Mouse (Mus musculus): Measurements from ENCODE around the gene Fgfr2. TPM values are rescaled to one million over a fixed set of nuclear protein-coding genes. Genes with fewer than 3 reads are reported as not detected.
A peak's percentile ranks its signal among the peaks of the same experiment; 100 is the strongest.

Fgfr2 gene
- polyA plus RNA-seq, 1 experiment = 12.0 TPM

GRCm38 (mm10) chr7:130719931-130720598, 2403.1 kb downstream of the Fgfr2 start:
- H3K27ac ChIP-seq (replicated peaks; ENCODE audit: low read depth, low read length) = peak overlapping the region; percentile 62
- no peak overlapping the region for H3K4me3 ChIP-seq (ENCODE audit: insufficient read depth, low read depth, low read length)
- peaks cover 2% of the 10 kb centered on the region; the same call in 1 of the 2 replicates for H3K4me1 ChIP-seq (ENCODE audit: control insufficient read depth, insufficient read depth, insufficient read length, low read length)

GRCm38 (mm10) chr7:130716989-130717388, 2406.2 kb downstream of the Fgfr2 start:
- H3K27ac ChIP-seq (replicated peaks; ENCODE audit: low read depth, low read length) = no peak overlapping the region
- no peak overlapping the region for H3K4me3 ChIP-seq (ENCODE audit: insufficient read depth, low read depth, low read length)
- peaks cover 2% of the 10 kb centered on the region; the same call in 1 of the 2 replicates for H3K4me1 ChIP-seq (ENCODE audit: control insufficient read depth, insufficient read depth, insufficient read length, low read length)

- H3K27ac ChIP-seq (replicated peaks; ENCODE audit: low read depth, low read length) = no peak overlapping the region
- no peak overlapping the region for H3K4me3 ChIP-seq (ENCODE audit: insufficient read depth, low read depth, low read length)
- peaks cover 2% of the 10 kb centered on the region; the same call in 1 of the 2 replicates for H3K4me1 ChIP-seq (ENCODE audit: control insufficient read depth, insufficient read depth, insufficient read length, low read length)
These were observed 2406.8 kb downstream of the Fgfr2 start for GRCm38 (mm10) chr7:130716341-130716740.

DNA sequence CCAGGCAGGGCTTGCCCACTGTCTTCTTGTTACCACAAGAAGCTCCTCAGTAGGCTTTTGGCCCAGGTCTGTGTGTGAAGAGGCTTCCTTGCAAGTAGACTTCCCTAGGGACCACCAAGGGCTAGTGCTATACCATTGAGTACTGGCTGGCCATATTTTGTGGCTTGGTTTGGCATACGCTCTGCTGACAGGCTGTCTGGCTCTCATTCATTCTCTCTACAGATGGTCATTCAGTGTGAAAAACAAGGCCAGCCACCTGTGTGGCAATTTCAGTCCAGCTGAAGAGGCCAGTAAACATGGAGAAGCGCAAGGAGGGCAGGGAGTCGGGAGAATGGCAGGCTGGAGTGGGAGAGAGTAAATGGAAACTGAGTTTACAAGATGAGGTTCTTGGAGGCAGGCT, 2407.7 kb downstream of the Fgfr2 start:
- Histone ChIP-seq H3K4me3 (ENCODE audit: insufficient read depth, low read depth, low read length) (no peak overlapping the region), H3K4me1 (ENCODE audit: control insufficient read depth, insufficient read depth, insufficient read length, low read length) (no peaks in the 10 kb centered on the region), H3K27ac (replicated peaks; ENCODE audit: low read depth, low read length) (no peak overlapping the region)

- Histone ChIP-seq H3K4me3 (ENCODE audit: insufficient read depth, low read depth, low read length) (no peak overlapping the region), H3K4me1 (ENCODE audit: control insufficient read depth, insufficient read depth, insufficient read length, low read length) (no peaks in the 10 kb centered on the region; the same call in 1 of the 2 replicates), H3K27ac (replicated peaks; ENCODE audit: low read depth, low read length) (no peak overlapping the region)
These were observed 2409.8 kb downstream of the Fgfr2 start for GRCm38 (mm10) chr7:130713319-130713718.

DNA sequence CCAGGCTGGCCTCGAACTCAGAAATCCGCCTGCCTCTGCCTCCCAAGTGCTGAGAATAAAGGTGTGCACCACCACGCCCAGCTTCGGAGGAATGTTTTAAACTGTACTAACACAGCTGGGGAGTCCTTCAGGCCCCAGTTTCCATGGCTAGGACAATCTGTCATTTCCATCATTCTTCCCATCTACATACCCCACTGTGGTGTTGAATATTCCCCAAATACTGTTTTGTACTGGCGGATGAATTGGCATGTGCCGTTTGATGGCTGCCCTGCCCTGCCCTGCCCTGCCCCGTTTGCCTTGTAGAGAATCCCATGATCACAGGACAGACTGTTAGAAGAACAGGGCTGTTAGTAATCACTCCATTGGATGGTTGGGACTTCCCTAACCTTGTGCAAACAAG, 2411.3 kb downstream of the Fgfr2 start:
- H3K4me1 ChIP-seq (ENCODE audit: control insufficient read depth, insufficient read depth, insufficient read length, low read length) = no peaks in the 10 kb centered on the region; the same call in 1 of the 2 replicates
- no peak overlapping the region for H3K4me3 ChIP-seq (ENCODE audit: insufficient read depth, low read depth, low read length)
- H3K27ac ChIP-seq (replicated peaks; ENCODE audit: low read depth, low read length) = no peak overlapping the region

GRCm38 (mm10) chr7:130709372-130710274, 2413.5 kb downstream of the Fgfr2 start:
- Histone ChIP-seq H3K4me1 (ENCODE audit: control insufficient read depth, insufficient read depth, insufficient read length, low read length) (no peaks in the 10 kb centered on the region; the same call in 1 of the 2 replicates), H3K4me3 (ENCODE audit: insufficient read depth, low read depth, low read length) (no peak overlapping the region), H3K27ac (replicated peaks; ENCODE audit: low read depth, low read length) (no peak overlapping the region)

DNA sequence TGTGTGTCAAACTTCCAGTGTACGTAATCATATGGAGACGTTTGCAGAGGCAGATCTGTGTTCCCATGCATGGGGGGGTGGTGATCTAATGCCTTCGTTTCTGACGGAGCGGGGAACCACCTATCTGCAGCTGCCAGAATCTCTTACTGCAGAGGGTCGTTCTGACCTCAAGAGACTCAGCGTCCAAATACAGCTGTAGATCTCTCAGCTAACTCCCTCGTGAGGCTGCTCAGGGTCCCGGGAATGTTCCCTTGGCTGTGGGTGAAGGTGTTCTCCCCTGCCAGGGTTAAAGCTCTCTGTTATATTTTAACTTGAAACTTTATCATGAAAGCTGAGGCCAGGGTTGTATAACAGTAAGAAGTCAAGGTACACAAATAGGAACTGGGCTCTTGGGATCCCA, 2414.2 kb downstream of the Fgfr2 start:
- Histone ChIP-seq H3K4me3 (ENCODE audit: insufficient read depth, low read depth, low read length) (no peak overlapping the region), H3K27ac (replicated peaks; ENCODE audit: low read depth, low read length) (no peak overlapping the region), H3K4me1 (ENCODE audit: control insufficient read depth, insufficient read depth, insufficient read length, low read length) (no peaks in the 10 kb centered on the region; the same call in 1 of the 2 replicates)

GRCm38 (mm10) chr7:130705230-130705629, 2417.9 kb downstream of the Fgfr2 start:
- Histone ChIP-seq H3K4me1 (ENCODE audit: control insufficient read depth, insufficient read depth, insufficient read length, low read length) (no peaks in the 10 kb centered on the region; the same call in 1 of the 2 replicates), H3K27ac (replicated peaks; ENCODE audit: low read depth, low read length) (no peak overlapping the region), H3K4me3 (ENCODE audit: insufficient read depth, low read depth, low read length) (no peak overlapping the region)

DNA sequence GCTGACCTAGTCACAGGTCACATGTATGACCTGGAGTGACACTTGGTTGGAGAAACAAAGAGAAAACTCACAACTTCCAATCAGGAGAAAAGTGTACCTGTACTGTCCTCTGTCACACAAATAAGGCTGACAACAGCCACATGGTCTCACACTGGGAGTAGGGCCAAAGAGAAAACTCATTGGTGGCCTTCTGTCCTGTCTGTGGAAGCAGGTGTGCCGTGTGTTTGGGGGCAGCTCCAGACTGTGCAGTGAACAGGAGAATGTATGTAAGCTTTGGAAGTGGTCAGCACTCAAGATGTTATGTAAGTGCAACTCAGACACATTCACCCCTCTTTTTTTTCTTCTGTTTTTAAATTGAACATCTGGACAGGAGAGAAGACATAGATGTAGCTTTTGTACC, 2421.8 kb downstream of the Fgfr2 start:
- Histone ChIP-seq H3K4me1 (ENCODE audit: control insufficient read depth, insufficient read depth, insufficient read length, low read length) (0 out of 2 replicates have a peak, but pooled peaks cover 2% of the 10 kb centered on the region), H3K27ac (replicated peaks; ENCODE audit: low read depth, low read length) (no peak overlapping the region), H3K4me3 (ENCODE audit: insufficient read depth, low read depth, low read length) (no peak overlapping the region)

- Histone ChIP-seq H3K4me1 (ENCODE audit: control insufficient read depth, insufficient read depth, insufficient read length, low read length) (peaks cover 6% of the 10 kb centered on the region; the same call in 1 of the 2 replicates), H3K4me3 (ENCODE audit: insufficient read depth, low read depth, low read length) (no peak overlapping the region), H3K27ac (replicated peaks; ENCODE audit: low read depth, low read length) (no peak overlapping the region)
These were observed 2424.7 kb downstream of the Fgfr2 start for GRCm38 (mm10) chr7:130698480-130698879.

DNA sequence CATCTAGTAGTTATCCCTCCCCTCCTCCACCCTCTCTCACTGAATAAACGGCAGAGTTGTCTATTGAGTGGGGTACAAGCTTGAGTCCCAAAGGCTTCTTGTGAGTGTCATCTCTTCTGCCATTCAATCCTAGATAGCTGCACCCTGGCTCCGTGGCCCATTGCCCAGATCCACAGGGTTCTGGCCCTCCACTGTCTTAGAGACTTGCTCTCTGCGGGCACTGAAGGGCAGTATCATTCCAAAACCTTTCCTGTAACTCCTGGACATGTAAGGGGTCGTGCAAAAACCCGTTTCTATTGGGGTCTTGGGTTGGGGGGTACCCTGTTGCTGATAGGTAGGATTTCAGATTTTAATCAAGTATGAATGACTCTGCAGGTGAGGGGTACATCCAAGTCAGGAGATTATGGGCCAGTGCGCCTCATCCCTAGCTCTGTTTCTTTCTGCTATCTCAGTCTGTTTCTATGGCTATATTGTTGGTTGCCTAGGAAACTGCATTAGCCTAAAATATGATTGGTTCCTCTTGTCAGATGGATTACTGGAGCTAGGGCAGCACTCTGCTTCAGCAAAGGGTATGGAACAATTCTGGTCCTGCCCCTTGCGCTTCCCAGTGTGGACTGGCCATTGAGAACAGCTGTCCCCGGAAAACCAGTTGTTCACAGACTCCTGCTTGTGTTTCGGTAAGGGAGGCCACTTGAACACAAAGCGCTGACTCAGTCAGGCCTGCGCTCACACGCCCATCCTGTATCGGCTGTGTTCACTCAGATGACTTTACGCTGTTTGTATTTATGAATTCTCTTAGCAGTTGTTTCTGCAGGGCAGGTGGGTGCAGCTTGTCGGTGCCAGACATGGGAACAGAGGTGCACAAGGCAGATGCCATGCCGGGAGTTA, 2426.6 kb downstream of the Fgfr2 start:
- Histone ChIP-seq H3K4me1 (ENCODE audit: control insufficient read depth, insufficient read depth, insufficient read length, low read length) (peaks cover 6% of the 10 kb centered on the region; the same call in 1 of the 2 replicates), H3K4me3 (ENCODE audit: insufficient read depth, low read depth, low read length) (no peak overlapping the region), H3K27ac (replicated peaks; ENCODE audit: low read depth, low read length) (no peak overlapping the region)

- Histone ChIP-seq H3K4me1 (ENCODE audit: control insufficient read depth, insufficient read depth, insufficient read length, low read length) (peaks cover 6% of the 10 kb centered on the region; the same call in 1 of the 2 replicates), H3K4me3 (ENCODE audit: insufficient read depth, low read depth, low read length) (no peak overlapping the region), H3K27ac (replicated peaks; ENCODE audit: low read depth, low read length) (no peak overlapping the region)
These were observed 2427.3 kb downstream of the Fgfr2 start for GRCm38 (mm10) chr7:130695669-130696338.

- H3K4me1 ChIP-seq (ENCODE audit: control insufficient read depth, insufficient read depth, insufficient read length, low read length) = peaks cover 7% of the 10 kb centered on the region; the same call in 1 of the 2 replicates
- no peak overlapping the region for H3K27ac ChIP-seq (replicated peaks; ENCODE audit: low read depth, low read length)
- H3K4me3 ChIP-seq (ENCODE audit: insufficient read depth, low read depth, low read length) = no peak overlapping the region
These were observed 2429.4 kb downstream of the Fgfr2 start for GRCm38 (mm10) chr7:130693800-130694193.
